Mouse (Mus musculus): Measurements from ENCODE around the gene Stk16.

DNA sequence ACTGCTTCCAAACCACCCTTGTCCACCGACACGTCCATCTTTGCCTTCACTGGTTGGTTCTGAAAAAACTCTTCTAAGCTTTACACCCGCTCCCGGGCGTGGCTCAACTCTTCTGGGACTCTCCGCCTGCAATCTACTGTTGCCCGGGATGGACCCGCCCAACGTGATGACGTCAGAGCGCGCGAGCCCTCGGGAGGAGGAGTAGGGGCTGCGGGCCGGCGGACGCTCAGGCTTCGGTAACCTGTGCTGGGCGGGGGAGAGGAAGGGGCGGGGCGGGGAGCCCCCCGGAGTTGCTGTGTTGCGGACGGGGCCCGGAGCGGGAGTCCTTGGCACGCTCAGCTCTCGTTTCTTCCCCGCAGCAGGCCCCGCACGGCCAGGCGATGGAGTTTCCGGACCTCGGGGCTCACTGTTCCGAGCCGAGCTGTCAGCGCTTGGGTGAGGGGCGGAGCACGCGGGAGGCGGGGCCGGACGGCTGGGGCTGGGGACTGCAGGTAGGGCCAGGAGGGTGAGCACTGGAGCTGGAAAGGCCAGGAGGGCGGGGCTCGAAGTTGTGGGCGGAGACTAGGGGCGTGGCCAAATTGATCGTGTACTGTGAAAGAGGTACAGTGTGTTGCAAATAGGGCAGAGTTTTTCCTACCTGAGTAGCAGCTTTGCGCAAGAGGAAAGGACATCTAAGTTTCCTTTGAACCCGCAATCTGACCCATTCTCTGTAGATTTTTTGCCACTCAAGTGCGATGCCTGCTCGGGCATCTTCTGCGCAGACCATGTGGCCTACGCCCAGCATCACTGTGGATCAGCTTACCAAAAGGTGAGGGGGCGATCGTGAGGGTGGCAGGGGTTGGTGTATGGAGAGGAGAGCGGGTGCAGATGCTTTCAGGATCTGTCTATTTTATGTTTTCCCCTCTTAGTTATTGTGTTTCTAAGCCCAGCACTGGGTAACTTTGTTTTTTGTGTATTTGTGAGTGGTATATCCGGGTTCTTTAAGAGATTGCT, 41.9 kb upstream of the Stk16 start, which contains the start of gene Zfand2b:
- TF ChIP-seq CTCF (IDR thresholded peaks at IDR 0.05; ENCODE audit: low read depth, low read length) = no peak
- TF ChIP-seq POLR2AphosphoS5 (IDR thresholded peaks at IDR 0.05; ENCODE audit: insufficient replicate concordance, low read depth, low read length) = no peak
- TF ChIP-seq GATA1 (IDR thresholded peaks at IDR 0.05; ENCODE audit: borderline replicate concordance, low read length) = no peak

Data from G1E (cell line).